Mouse (Mus musculus): ENCODE data around the gene Nfkbib.

Gene Nfkbib

DNA sequence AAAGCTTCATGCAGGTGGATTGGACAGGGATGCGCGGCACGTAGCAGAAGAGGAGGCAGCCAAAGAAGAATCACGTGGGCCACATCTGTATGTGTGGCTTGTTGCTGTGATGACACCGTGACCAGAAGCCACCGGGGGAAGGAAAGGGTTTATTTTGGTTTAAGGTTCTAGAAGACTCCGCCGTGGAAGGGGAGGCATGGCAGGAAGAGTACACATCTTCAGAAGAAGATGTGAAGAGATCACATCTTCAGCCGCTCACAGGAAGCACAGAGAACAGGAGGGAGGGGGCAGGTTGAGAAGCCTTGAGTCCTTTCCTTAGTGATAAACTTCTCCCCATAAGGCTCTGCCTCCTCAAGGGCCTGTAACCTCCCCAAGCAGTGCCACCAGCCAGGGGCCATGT, 32.7 kb upstream of the Nfkbib start:
- no peak for DNase-seq

- DNase-seq = peak; percentile 90
Measured at GRCm38 (mm10) chr7:28796562-28796975, 29.3 kb upstream of the Nfkbib start.

- no peak for DNase-seq
Measured at GRCm38 (mm10) chr7:28795832-28796231, 28.5 kb upstream of the Nfkbib start.

- DNase-seq = no peak
Measured at GRCm38 (mm10) chr7:28794496-28794895, 27.2 kb upstream of the Nfkbib start.

DNA sequence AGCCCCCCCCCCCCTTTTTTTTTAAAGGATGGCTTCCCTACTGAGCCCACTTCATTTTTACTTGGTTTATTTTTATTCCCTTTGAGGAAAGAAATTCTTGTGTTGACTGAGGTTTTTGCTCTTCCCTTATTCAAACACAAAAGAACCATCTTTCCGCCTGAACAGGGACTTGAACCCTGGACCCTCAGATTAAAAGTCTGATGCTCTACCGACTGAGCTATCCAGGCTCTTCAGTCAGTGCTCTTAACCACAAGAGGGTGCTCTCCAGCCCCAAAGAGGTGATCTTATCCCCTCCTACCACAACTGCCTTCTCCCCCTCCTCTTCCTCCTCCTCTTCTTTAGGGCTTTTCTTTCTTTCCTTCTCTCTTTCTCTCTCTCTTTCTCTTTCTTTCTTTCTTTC, 26.5 kb upstream of the Nfkbib start:
- peak in 1 of 2 experiments; percentile 41 for DNase-seq

GRCm38 (mm10) chr7:28792391-28793185, 25.3 kb upstream of the Nfkbib start:
- DNase-seq = no peak

DNA sequence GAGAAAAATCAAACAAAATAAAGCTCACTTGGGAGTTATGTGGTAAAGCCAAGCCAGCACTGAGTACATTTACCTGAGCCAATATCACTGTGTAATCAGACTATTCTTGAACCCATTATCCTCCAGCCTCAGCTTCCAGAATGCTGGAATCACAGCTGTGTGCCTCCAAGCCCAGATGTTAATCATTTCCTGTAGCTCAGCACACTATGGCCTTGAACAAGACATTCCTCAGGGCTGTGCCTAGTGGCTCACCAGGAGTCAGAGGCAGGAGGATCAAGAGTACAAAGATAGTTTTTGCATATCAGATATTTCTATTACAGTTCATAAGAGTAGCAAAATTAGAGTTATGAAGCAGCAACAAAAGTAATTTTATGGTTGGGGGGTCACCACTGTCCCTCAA, 24.4 kb upstream of the Nfkbib start:
- no peak for DNase-seq

- no peak for DNase-seq
Measured at GRCm38 (mm10) chr7:28790066-28790806, 22.9 kb upstream of the Nfkbib start.

GRCm38 (mm10) chr7:28789235-28789634, 21.9 kb upstream of the Nfkbib start:
- no peak for DNase-seq

- DNase-seq = no peak
Measured at GRCm38 (mm10) chr7:28788307-28789195, 21.2 kb upstream of the Nfkbib start, which contains the start of gene Rinl. Rinl (plus strand) TSS chr7:28788969.

DNA sequence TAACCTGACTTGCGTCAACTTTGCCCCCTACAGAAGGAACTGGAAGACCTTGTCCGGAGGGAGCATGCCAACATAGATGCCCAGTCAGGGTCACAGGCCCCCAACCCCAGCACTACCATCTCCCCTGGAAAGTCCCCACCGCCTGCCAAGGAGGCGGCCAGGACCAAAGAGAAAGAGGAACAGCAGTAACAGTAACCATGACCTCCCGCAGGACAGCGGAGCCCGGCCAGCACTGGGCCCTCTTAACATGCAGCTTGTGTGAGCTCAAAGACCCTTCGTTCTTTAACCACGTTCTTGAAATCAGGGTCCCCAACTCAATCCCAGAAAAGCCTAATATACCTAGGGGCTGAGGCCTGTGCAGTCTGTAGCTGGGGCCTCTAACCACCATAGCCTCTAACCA, 20.6 kb upstream of the Nfkbib start:
- DNase-seq = no peak

- DNase-seq = no peak
Measured at GRCm38 (mm10) chr7:28785161-28785560, 17.8 kb upstream of the Nfkbib start.

GRCm38 (mm10) chr7:28781261-28781663, 13.9 kb upstream of the Nfkbib start:
- DNase-seq = no peak

GRCm38 (mm10) chr7:28780857-28781256, 13.5 kb upstream of the Nfkbib start:
- DNase-seq = no peak

DNA sequence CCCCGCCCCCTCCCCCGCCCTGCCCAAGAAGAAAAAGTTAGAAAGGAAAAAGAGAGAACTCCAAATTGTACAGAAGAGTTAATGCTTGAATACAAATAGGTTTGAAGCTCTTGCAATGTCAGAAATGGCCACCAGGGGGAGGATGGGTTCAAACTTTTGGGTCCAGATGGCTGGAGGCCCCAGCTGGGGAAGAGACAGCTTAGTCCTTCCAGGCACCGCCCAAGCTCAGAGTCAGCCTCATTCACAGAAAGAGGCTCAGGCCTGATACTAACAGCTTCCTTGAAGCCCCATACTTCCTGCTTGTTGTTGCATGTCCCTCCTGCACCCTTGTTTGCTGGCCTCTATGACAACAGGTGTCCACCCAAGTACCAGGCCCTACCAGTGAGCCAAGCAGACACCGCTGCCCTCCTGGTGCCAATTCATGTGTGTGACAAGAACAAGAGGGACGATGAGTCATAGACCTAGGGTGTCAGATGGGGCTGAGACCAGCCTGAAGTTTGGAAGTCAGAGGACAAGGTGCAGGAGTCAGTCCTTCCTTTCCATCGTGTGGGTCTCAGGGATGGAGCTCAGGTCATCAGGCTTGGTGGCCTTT, 12.9 kb upstream of the Nfkbib start:
- peak; percentile 95 to 97 for DNase-seq

DNA sequence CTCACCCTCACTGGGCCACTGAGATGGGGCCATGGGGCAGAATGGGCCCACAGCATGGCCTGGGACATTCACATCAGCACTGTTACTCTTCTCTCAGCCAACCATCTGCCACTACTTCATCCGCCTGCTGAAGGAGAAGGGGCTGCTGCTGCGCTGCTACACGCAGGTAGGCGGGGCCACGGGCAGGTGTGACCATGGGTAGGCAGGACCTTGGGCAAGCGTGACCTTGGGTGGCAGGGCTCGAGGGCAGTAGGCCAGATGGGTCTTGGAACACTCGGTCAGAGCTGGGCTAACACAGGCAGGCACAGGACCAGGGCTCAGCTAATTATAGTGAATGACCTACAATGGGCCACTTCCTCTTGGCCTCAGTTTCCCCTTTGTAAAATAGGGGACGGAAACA, 11.5 kb upstream of the Nfkbib start:
- peak in 1 of 2 experiments; percentile 28 for DNase-seq

- no peak for DNase-seq
Measured at GRCm38 (mm10) chr7:28775129-28775528, 7.8 kb upstream of the Nfkbib start.

DNA sequence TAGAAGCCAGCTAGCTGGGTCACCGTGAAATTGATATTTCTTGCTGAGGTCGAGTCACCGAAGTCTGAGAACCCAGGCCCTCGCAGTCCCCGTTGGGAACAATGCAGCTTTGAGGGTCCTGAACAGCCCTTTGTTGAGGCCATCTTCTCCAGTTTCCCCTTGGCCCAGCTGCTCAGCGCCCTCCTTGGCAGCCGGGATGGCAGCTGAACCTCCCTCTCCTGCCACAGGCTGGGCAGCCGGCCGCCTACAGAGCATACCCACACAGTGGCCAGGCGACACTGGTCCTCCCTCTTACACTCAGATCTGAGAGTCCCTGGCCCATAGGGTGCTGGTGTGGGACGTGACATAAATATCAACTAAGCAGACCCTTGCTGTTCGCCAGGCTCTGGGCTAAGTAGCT, 6.9 kb upstream of the Nfkbib start:
- peak; percentile 26 to 28 for DNase-seq

- no peak for DNase-seq
Measured at GRCm38 (mm10) chr7:28773163-28773562, 5.9 kb upstream of the Nfkbib start.

- peak in 1 of 2 experiments; percentile 54 for DNase-seq
Measured at GRCm38 (mm10) chr7:28771867-28772266, 4.6 kb upstream of the Nfkbib start.

DNA sequence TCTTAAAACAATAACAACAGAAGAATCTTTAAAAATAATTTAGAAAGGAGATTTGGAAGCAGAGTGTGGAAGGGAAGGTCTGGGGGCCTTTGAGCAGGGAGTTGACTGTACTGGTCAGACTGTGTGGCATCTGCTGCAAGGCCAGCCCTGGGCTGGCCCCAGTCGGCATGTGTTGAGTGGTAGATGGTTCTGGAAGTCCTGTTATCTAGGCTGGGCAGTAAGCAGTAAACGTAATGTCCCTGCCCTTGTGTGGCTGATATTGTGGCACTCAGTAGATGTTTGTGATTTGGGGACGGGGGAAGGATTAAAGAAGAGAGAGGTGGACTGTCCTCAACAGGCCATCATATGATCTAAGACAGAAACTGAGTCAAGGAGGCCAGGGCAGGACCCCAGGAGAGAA, 3.0 kb upstream of the Nfkbib start:
- DNase-seq = no peak

- no peak for DNase-seq
Measured at GRCm38 (mm10) chr7:28769414-28769958, 2.2 kb upstream of the Nfkbib start.

Data from cerebellum, postnatal 14 days (tissue).